Mouse (Mus musculus): ENCODE results near the gene Cox7b2.
"Not testable (repeated sequence)": the region's sequence is repeated elsewhere in the genome, so short reads cannot be mapped to it uniquely, and the experiment has no call there.

Cox7b2 gene

DNA sequence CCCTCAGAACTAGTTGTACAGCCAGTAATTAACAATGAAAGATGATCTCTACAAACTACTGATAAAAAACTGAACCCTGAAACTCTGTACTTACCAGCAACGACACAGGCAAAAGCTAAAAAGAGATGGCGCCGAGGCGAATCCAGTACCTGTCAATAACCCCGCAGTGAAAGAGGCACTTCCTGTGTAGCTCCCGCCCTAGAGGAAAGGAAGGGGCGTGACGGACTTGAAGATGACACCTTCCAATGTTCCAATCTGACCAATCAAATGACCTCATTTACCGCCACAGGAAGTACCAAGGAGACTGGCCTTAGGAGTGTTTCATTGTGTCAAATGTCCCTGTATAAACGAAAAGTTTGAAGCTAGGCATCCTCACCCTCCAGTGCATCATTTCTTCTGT, at the start of gene Cox7b2:
TSS of gene Cox7b2 (minus strand) at position 127 of the 400 bp plus-strand sequence.
- no peak for DNase-seq

GRCm38 (mm10) chr5:71595321-71595720, 47.3 kb upstream of the Cox7b2 start:
- DNase-seq, result no peak

DNA sequence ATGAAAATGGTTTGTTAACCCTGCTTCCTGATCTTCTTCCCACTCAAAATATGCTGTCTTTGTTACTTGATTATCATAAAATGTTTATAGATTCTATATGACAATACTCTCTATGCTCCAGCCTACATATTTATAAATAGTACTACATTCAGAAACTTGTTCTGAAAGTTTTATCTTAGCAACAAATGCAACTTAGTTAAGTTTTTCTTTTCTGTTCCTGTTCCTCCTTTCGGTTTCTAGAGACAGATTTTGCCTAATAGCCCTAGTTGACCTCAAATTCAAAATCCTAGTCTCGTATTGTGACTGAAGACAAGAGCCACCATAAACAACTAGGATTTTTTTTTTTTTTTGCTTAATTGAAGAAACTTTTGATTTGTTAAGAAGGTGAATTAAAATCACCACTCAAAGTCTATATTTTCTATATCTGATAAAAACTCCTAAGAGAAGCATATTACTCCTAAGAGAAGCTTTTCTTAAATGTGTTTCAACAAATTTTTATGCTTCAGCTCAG, 45.8 kb upstream of the Cox7b2 start:
- DNase-seq, result no peak

GRCm38 (mm10) chr5:71571646-71572237, 23.7 kb upstream of the Cox7b2 start:
- DNase-seq, result no peak

DNA sequence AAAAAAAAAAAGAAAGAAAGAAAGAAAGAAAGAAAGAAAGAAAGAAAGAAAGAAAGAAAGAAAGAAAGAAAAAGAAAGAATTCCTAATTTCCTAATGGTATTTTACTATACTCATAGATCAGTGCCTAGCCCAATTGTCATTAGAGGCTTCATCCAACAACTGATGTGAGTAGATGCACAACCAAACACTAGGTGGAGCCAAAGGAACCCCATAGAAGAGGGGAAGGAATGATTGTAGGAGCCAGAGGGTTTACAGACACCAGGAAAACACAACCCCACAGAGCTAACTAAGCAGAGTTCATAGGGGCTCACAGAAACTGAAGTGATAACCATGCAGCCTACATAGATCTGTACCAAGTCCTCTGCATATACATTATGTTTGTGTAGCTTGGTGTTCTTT, 2.5 kb downstream of the Cox7b2 start:
- no peak for DNase-seq

DNA sequence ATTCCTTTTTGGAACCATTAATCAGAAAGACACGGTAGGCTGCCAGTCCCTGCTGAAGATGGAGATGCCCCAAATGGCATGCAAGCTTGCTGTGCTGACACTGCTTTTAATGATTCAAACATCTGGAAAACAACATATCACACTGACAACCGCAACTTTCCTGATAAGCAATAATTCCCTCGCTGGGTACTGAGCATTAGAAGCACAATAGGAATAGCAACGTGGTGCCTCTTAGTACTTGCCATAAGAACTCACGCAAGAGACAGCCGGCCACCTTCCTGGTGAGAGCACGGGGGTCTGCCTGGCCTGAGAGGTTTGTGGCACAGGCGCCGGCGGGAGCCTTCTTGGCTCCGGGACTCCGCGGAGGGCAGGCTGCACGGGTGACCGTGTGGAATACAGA, 22.5 kb downstream of the Cox7b2 start:
- DNase-seq, result not testable (repeated sequence)

- DNase-seq, result peak; percentile 6
These were observed 45.8 kb downstream of the Cox7b2 start for GRCm38 (mm10) chr5:71502058-71502678.

DNA sequence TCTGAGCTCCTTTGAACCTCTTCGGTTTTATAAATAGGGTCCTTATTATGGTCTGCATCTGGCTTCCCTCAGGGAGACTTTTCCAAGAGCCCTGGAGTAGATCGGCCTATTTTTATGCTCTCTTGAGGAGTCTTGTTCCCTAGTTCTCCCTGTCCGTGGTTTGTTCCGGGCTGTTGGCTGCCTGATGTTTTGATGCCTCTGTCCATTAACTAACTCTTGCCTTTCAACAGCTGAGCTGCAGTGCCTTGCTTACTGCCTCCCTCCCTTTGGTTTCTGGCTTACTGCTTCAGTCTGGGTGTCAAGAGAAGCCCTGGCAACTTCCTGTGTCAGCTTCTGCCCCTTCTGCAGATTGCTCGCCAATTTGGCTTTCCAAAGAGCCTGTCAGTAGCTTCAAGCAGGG, 52.4 kb downstream of the Cox7b2 start:
- no peak for DNase-seq

GRCm38 (mm10) chr5:71456957-71457356, 91.0 kb downstream of the Cox7b2 start:
- no peak for DNase-seq

- no peak for DNase-seq
These were observed 107.8 kb downstream of the Cox7b2 start for GRCm38 (mm10) chr5:71440174-71440573.
